Mouse (Mus musculus): Measurements from ENCODE around the gene Arl5b.

The Arl5b gene

DNA sequence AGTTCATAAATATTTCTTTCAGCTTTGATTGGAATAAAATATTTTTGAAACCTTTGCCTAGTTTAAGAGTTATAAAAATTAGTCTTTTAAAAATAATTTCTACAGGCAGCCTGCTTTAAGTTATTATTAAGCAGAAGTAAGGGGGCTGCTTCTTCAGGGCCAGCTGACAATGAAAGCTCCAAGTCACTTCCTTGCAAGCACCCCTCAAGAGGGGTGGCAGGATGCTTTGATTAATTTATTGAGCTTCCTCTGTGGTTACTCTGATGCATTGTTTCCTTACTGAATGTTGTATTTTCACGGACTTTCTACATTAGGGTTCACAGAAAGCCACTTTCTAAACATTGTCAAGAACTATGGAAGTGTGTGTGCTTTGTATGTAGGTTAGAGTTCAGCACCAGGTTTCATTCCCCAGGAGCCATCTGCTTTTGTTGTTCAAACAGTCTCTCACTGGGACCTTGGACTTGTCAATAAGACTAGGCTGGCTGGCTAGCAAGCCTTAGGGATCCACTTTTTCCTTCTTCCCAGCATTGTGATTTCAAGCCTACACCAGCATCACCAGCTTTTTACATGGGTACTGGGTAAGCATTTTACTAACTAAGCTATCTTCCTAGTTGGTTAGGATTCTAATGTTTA is 62.7 kb downstream of the Arl5b start:
- no peak for DNase-seq (ENCODE audit: low spot score)

DNA sequence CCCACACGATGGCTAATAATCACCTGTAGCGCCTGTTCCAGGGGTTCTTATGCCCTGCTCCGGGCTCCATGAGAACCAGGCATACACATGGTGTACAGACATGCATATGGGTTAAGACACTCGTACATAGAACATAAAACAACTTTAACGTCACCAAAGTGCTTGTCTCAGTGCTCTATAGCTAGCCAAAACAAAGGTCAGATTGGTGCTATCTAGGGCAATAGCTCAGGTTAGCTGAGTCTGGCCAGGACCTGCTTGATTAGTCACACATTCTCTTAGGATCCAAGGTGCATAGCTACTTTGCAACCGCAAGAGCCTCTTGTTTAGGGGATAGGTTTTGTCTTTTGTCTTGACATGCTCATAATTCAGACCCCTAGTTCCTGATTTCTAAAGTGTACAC is 63.5 kb downstream of the Arl5b start:
- no peak for DNase-seq (ENCODE audit: low spot score)

DNA sequence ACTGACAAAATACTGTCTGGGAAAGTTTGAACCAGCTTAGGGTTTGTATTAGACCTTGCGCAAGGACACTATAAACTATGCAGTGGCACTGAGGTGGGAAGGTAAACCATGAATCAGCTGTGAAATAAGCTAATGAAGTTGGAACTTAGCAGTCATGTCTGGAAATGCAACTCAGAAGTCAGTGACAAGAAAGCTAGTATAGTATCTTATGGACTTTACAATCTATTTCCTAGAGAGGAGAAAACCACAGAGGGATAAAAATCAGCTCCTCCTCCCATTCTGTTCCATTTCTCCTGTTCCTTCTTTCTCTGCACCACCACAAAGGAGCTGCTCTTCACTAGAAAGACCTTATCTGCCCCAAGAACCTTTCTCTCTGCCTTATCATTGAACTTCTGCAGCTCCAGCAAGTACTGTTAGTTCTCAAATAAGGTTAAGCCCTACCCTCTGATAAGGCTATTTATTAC is 72.1 kb downstream of the Arl5b start:
- no peak for DNase-seq (ENCODE audit: low spot score)

Measured in testis, postnatal 14 days (tissue).